Mouse (Mus musculus): Measurements from ENCODE around the gene Bpifa3.
"Not testable (repeated sequence)": the region's sequence is repeated elsewhere in the genome, so short reads cannot be mapped to it uniquely, and the experiment has no call there.

Bpifa3 gene

GRCm38 (mm10) chr2:154130120-154130519, at the start of gene Bpifa3:
Gene Bpifa3 (plus strand): TSS chr2:154130336.
- DNase-seq (ENCODE audit: low spot score): no peak

GRCm38 (mm10) chr2:154097734-154098133, 32.4 kb upstream of the Bpifa3 start:
- peak; percentile 43 for DNase-seq (ENCODE audit: low spot score)

- DNase-seq (ENCODE audit: low spot score): no peak
These were observed 12.8 kb upstream of the Bpifa3 start for GRCm38 (mm10) chr2:154117381-154117780.

- DNase-seq (ENCODE audit: low spot score): no peak
These were observed 12.4 kb downstream of the Bpifa3 start, which contains the start of gene Bpifa1 for GRCm38 (mm10) chr2:154142580-154142979. Gene Bpifa1 (plus strand): TSS chr2:154142880.

GRCm38 (mm10) chr2:154143735-154144134, 13.6 kb downstream of the Bpifa3 start:
- no peak for DNase-seq (ENCODE audit: low spot score)

GRCm38 (mm10) chr2:154147496-154147895, 17.4 kb downstream of the Bpifa3 start:
- no peak for DNase-seq (ENCODE audit: low spot score)

GRCm38 (mm10) chr2:154158433-154158832, 28.3 kb downstream of the Bpifa3 start:
- peak; percentile 68 for DNase-seq (ENCODE audit: low spot score)

GRCm38 (mm10) chr2:154162307-154162706, 32.2 kb downstream of the Bpifa3 start, which contains the start of gene Bpifa5:
Gene Bpifa5 (plus strand): TSS chr2:154162607.
- no peak for DNase-seq (ENCODE audit: low spot score)

GRCm38 (mm10) chr2:154163306-154163705, 33.2 kb downstream of the Bpifa3 start:
- no peak for DNase-seq (ENCODE audit: low spot score)

- no peak for DNase-seq (ENCODE audit: low spot score)
These were observed 39.0 kb downstream of the Bpifa3 start for GRCm38 (mm10) chr2:154169172-154169571.

- no peak for DNase-seq (ENCODE audit: low spot score)
These were observed 41.5 kb downstream of the Bpifa3 start for GRCm38 (mm10) chr2:154171621-154172020.

GRCm38 (mm10) chr2:154173313-154173712, 43.2 kb downstream of the Bpifa3 start:
- peak; percentile 74 for DNase-seq (ENCODE audit: low spot score)

- not testable (repeated sequence) for DNase-seq (ENCODE audit: low spot score)
These were observed 51.8 kb downstream of the Bpifa3 start for GRCm38 (mm10) chr2:154181900-154182299.

GRCm38 (mm10) chr2:154183061-154183460, 52.9 kb downstream of the Bpifa3 start:
- not testable (repeated sequence) for DNase-seq (ENCODE audit: low spot score)

GRCm38 (mm10) chr2:154185319-154185718, 55.2 kb downstream of the Bpifa3 start:
- DNase-seq (ENCODE audit: low spot score): no peak

GRCm38 (mm10) chr2:154185748-154186147, 55.6 kb downstream of the Bpifa3 start:
- no peak for DNase-seq (ENCODE audit: low spot score)

- DNase-seq (ENCODE audit: low spot score): peak; percentile 41
These were observed 57.3 kb downstream of the Bpifa3 start for GRCm38 (mm10) chr2:154187468-154187867.

All from retina, embryonic 14.5 days (tissue).